In genomic region chr13:44441061-44441460, GRCm38 (mm10) we compare ENCODE assay signal across 22 mouse cellular contexts.
"Had no signal": no experiment of that assay in that cellular context is flagged by ENCODE, and none has a peak within 500 bp of the region (broad histone marks: within the 10 kb centered on the region; RNA-seq: fewer than 3 reads in every experiment).

No protein-coding gene starts in this region.

- H3K4me1 ChIP-seq: heart, embryonic 10.5 days; heart, embryonic 12.5 days; hindbrain, embryonic 10.5 days; hindbrain, embryonic 12.5 days; intestine, embryonic 15.5 days; limb, embryonic 10.5 days; limb, embryonic 12.5 days; liver, embryonic 13.5 days; liver, embryonic 15.5 days had no signal

- H3K27me3 ChIP-seq: heart, embryonic 12.5 days; hindbrain, embryonic 12.5 days; intestine, embryonic 15.5 days; limb, embryonic 12.5 days; liver, embryonic 13.5 days; liver, embryonic 15.5 days had no signal

- H3K36me3 ChIP-seq: heart, embryonic 10.5 days; heart, embryonic 12.5 days; hindbrain, embryonic 10.5 days; hindbrain, embryonic 12.5 days; intestine, embryonic 15.5 days; limb, embryonic 10.5 days; limb, embryonic 12.5 days; liver, embryonic 13.5 days; liver, embryonic 15.5 days had no signal

- H3K9ac ChIP-seq: heart, embryonic 12.5 days; hindbrain, embryonic 12.5 days; hindbrain, embryonic 14.5 days; intestine, embryonic 15.5 days; limb, embryonic 12.5 days; liver, embryonic 13.5 days; liver, embryonic 15.5 days; liver, postnatal 0 days had no signal

- H3K27ac ChIP-seq: heart, embryonic 10.5 days; hindbrain, embryonic 10.5 days; hindbrain, embryonic 12.5 days; hindbrain, embryonic 14.5 days; intestine, embryonic 15.5 days; layer of hippocampus, adult 2 months; left cerebral cortex, adult 2 months; limb, embryonic 10.5 days; limb, embryonic 12.5 days; liver, embryonic 13.5 days; liver, embryonic 15.5 days had no signal

- DNase-seq: gastrocnemius, postnatal 25 days; heart, postnatal 10 days; heart, postnatal 4 days; kidney, adult 18-20 months; kidney, adult 9 months; kidney, postnatal 10 days; kidney, postnatal 25 days; kidney, postnatal 4 days; liver; liver, embryonic 13.5 days; liver, postnatal 0 days had no signal

- H3K4me3 ChIP-seq: heart, embryonic 10.5 days; heart, embryonic 12.5 days; hindbrain, embryonic 10.5 days; hindbrain, embryonic 12.5 days; intestine, embryonic 15.5 days; layer of hippocampus, adult 2 months; left cerebral cortex, adult 2 months; limb, embryonic 10.5 days; limb, embryonic 12.5 days; liver, embryonic 13.5 days; liver, embryonic 15.5 days had no signal
